Mouse (Mus musculus) forebrain, embryonic 13.5 days (tissue): ENCODE data around the gene Sik3. TPM values are rescaled to one million over a fixed set of nuclear protein-coding genes. Genes with fewer than 3 reads are reported as not detected.
A peak's percentile ranks its signal among the peaks of the same experiment; 100 is the strongest.

Experiments
- ATAC-seq: fragments of 200-750 bp; cut with Nextera tagmentation; 2 replicates; pipeline ENCODE4 v1.8.0; 2017
- H3K27ac ChIP-seq: fragments of 300-500 bp; sonication (generic); 2 replicates; pipeline ENCODE4 v1.5.1; 2015; ENCODE audit warnings: inconsistent platforms, mild to moderate bottlenecking, moderate library complexity
- H3K27me3 ChIP-seq: fragments of 300-500 bp; sonication (generic); 2 replicates; pipeline ENCODE4 v1.6.1; 2015; ENCODE audit warnings: mild to moderate bottlenecking, inconsistent platforms
- H3K36me3 ChIP-seq: fragments of 300-500 bp; sonication (generic); 2 replicates; pipeline ENCODE4 v1.6.1; 2015; ENCODE audit warnings: mild to moderate bottlenecking, inconsistent platforms; ENCODE audit not compliant: poor library complexity, severe bottlenecking
- H3K4me1 ChIP-seq: fragments of 300-500 bp; sonication (generic); 2 replicates; pipeline ENCODE4 v1.6.1; 2015; ENCODE audit warnings: inconsistent platforms
- H3K4me2 ChIP-seq: fragments of 300-500 bp; sonication (generic); 2 replicates; pipeline ENCODE4 v1.6.1; 2015; ENCODE audit warnings: inconsistent platforms, mild to moderate bottlenecking, moderate library complexity
- H3K4me3 ChIP-seq: fragments of 300-500 bp; sonication (generic); 2 replicates; pipeline ENCODE4 v1.5.1; 2015; ENCODE audit warnings: mild to moderate bottlenecking, inconsistent platforms
- H3K9ac ChIP-seq: fragments of 300-500 bp; sonication (generic); 2 replicates; pipeline ENCODE4 v1.6.1; 2015; ENCODE audit warnings: mild to moderate bottlenecking, inconsistent platforms
- H3K9me3 ChIP-seq: fragments of 300-500 bp; sonication (generic); replicated peaks from 2 replicates; pipeline ENCODE4 v1.6.1; 2016; ENCODE audit warnings: inconsistent platforms
- WGBS: fragments of 180-500 bp; shearing (Covaris S2); methylation state at CpG from one replicate; pipeline ENCODE4 v1.1.7; 2015; 5-methylcytosine and 5-hydroxymethylcytosine counted together
- polyA plus RNA-seq: library from polyadenylated mRNA; unstranded; fragments of >200 nt; fragmentation: Nextera tagmentation; extraction: Ambion mirVana; gene quantifications from 2 replicates; pipeline ENCODE4 v1.2.1, GENCODE M21; 2015

The Sik3 gene
- polyA plus RNA-seq, 1 experiment from 2014 or later: 4.9 TPM

GRCm38 (mm10) chr9:46188370-46188769 is 175.8 kb downstream of the Sik3 start:
- no peak for ATAC-seq

GRCm38 (mm10) chr9:46188956-46189355 is 176.3 kb downstream of the Sik3 start:
- Histone ChIP-seq H3K36me3 (no peaks in the 10 kb centered on the region), H3K4me1 (peaks cover 5% of the 10 kb centered on the region), H3K27me3 (no peaks in the 10 kb centered on the region), H3K4me2 (no peak overlapping the region), H3K4me3 (no peak overlapping the region), H3K9me3 (no peaks in the 10 kb centered on the region), H3K27ac (peak overlapping the region; percentile 57), H3K9ac (no peak overlapping the region; the same call in 1 of the 2 replicates)
- WGBS: 71% methylated on average over 5 of the region's 5 CpGs
- ATAC-seq: no peak

More at GRCm38 (mm10) chr9:46188370-46188769, 175.8 kb downstream of the Sik3 start:
- Histone ChIP-seq H3K4me3 (no peak overlapping the region), H3K36me3 (no peaks in the 10 kb centered on the region), H3K9ac (no peak overlapping the region), H3K4me1 (peaks cover 5% of the 10 kb centered on the region), H3K27me3 (no peaks in the 10 kb centered on the region), H3K4me2 (no peak overlapping the region), H3K27ac (no peak overlapping the region), H3K9me3 (no peaks in the 10 kb centered on the region)
- 91% methylated on average over 4 of the region's 4 CpGs for WGBS

- ATAC-seq: 0 out of 2 replicates have a peak, but pooled peaks have one; percentile 36
- WGBS: 74% methylated on average over 10 of the region's 10 CpGs
- Histone ChIP-seq H3K27ac (peak overlapping the region; percentile 57), H3K4me2 (no peak overlapping the region), H3K9ac (no peak overlapping the region; the same call in 1 of the 2 replicates), H3K27me3 (no peaks in the 10 kb centered on the region), H3K4me1 (peaks cover 5% of the 10 kb centered on the region), H3K9me3 (no peaks in the 10 kb centered on the region), H3K36me3 (0 out of 2 replicates have a peak, but pooled peaks cover 3% of the 10 kb centered on the region), H3K4me3 (no peak overlapping the region)
These were observed 176.8 kb downstream of the Sik3 start for GRCm38 (mm10) chr9:46189381-46189780.

- Histone ChIP-seq H3K4me2 (no peak overlapping the region), H3K27me3 (no peaks in the 10 kb centered on the region), H3K4me3 (no peak overlapping the region), H3K36me3 (peaks cover 21% of the 10 kb centered on the region), H3K27ac (no peak overlapping the region), H3K4me1 (peaks cover 5% of the 10 kb centered on the region), H3K9ac (no peak overlapping the region), H3K9me3 (no peaks in the 10 kb centered on the region)
- WGBS: 83% methylated on average over 8 of the region's 8 CpGs
- no peak for ATAC-seq
These were observed 178.6 kb downstream of the Sik3 start for GRCm38 (mm10) chr9:46191234-46191633.

- Histone ChIP-seq H3K4me3 (no peak overlapping the region), H3K36me3 (peaks cover 23% of the 10 kb centered on the region), H3K27me3 (no peaks in the 10 kb centered on the region), H3K4me2 (no peak overlapping the region), H3K4me1 (peaks cover 5% of the 10 kb centered on the region), H3K27ac (no peak overlapping the region), H3K9ac (no peak overlapping the region), H3K9me3 (no peaks in the 10 kb centered on the region)
- WGBS: 45% methylated on average over 1 of the region's 1 CpGs
- no peak for ATAC-seq
These were observed 179.0 kb downstream of the Sik3 start for GRCm38 (mm10) chr9:46191644-46192043.

GRCm38 (mm10) chr9:46192642-46193041 is 180.0 kb downstream of the Sik3 start:
- WGBS: 86% methylated on average over 6 of the region's 6 CpGs
- no peak overlapping the region for H3K4me2 ChIP-seq
- H3K27ac ChIP-seq: no peak overlapping the region
- no peaks in the 10 kb centered on the region for H3K27me3 ChIP-seq
- no peak overlapping the region for H3K9ac ChIP-seq
- no peak overlapping the region for H3K4me3 ChIP-seq
- H3K4me1 ChIP-seq: peaks cover 5% of the 10 kb centered on the region
- peaks cover 27% of the 10 kb centered on the region for H3K36me3 ChIP-seq
- no peaks in the 10 kb centered on the region for H3K9me3 ChIP-seq
- ATAC-seq: no peak

GRCm38 (mm10) chr9:46194809-46195208 is 182.2 kb downstream of the Sik3 start:
- no peaks in the 10 kb centered on the region for H3K4me1 ChIP-seq
- no peak overlapping the region for H3K4me2 ChIP-seq
- no peaks in the 10 kb centered on the region for H3K27me3 ChIP-seq
- H3K9ac ChIP-seq: no peak overlapping the region
- H3K36me3 ChIP-seq: peaks cover 44% of the 10 kb centered on the region
- ATAC-seq: no peak
- no peak overlapping the region for H3K27ac ChIP-seq
- no peaks in the 10 kb centered on the region for H3K9me3 ChIP-seq
- H3K4me3 ChIP-seq: no peak overlapping the region
- 94% methylated on average over 8 of the region's 9 CpGs for WGBS

GRCm38 (mm10) chr9:46196699-46197169 is 184.1 kb downstream of the Sik3 start:
- ATAC-seq: no peak
- no peaks in the 10 kb centered on the region for H3K27me3 ChIP-seq
- WGBS: 86% methylated on average over 12 of the region's 12 CpGs
- H3K4me2 ChIP-seq: no peak overlapping the region
- H3K27ac ChIP-seq: no peak overlapping the region
- H3K4me3 ChIP-seq: no peak overlapping the region
- H3K4me1 ChIP-seq: no peaks in the 10 kb centered on the region
- H3K9ac ChIP-seq: no peak overlapping the region
- H3K9me3 ChIP-seq: no peaks in the 10 kb centered on the region
- H3K36me3 ChIP-seq: peaks cover 60% of the 10 kb centered on the region

- Histone ChIP-seq H3K4me1 (no peaks in the 10 kb centered on the region), H3K4me3 (no peak overlapping the region), H3K27ac (no peak overlapping the region), H3K9ac (no peak overlapping the region), H3K36me3 (peaks cover 68% of the 10 kb centered on the region), H3K4me2 (no peak overlapping the region), H3K27me3 (no peaks in the 10 kb centered on the region), H3K9me3 (no peaks in the 10 kb centered on the region)
- WGBS: 85% methylated on average over 9 of the region's 9 CpGs
- no peak for ATAC-seq
These were observed 185.8 kb downstream of the Sik3 start for GRCm38 (mm10) chr9:46198461-46198860.

GRCm38 (mm10) chr9:46198936-46199335 is 186.3 kb downstream of the Sik3 start:
- no peak overlapping the region for H3K27ac ChIP-seq
- H3K9ac ChIP-seq: no peak overlapping the region
- H3K27me3 ChIP-seq: no peaks in the 10 kb centered on the region
- H3K9me3 ChIP-seq: no peaks in the 10 kb centered on the region
- H3K4me1 ChIP-seq: no peaks in the 10 kb centered on the region
- 84% methylated on average over 7 of the region's 7 CpGs for WGBS
- H3K36me3 ChIP-seq: peaks cover 69% of the 10 kb centered on the region
- H3K4me3 ChIP-seq: no peak overlapping the region
- no peak for ATAC-seq
- H3K4me2 ChIP-seq: no peak overlapping the region

GRCm38 (mm10) chr9:46199609-46200008 is 187.0 kb downstream of the Sik3 start:
- H3K4me2 ChIP-seq: no peak overlapping the region
- WGBS: 75% methylated on average over 2 of the region's 2 CpGs
- no peaks in the 10 kb centered on the region for H3K27me3 ChIP-seq
- no peak for ATAC-seq
- H3K9me3 ChIP-seq: no peaks in the 10 kb centered on the region
- no peak overlapping the region for H3K27ac ChIP-seq
- H3K4me1 ChIP-seq: no peaks in the 10 kb centered on the region
- no peak overlapping the region for H3K4me3 ChIP-seq
- no peak overlapping the region for H3K9ac ChIP-seq
- H3K36me3 ChIP-seq: peaks cover 70% of the 10 kb centered on the region

- H3K36me3 ChIP-seq: peaks cover 81% of the 10 kb centered on the region
- no peak for ATAC-seq
- 93% methylated on average over 10 of the region's 10 CpGs for WGBS
These were observed 194.3 kb downstream of the Sik3 start for GRCm38 (mm10) chr9:46206834-46207500.

GRCm38 (mm10) chr9:46207501-46207869 is 194.9 kb downstream of the Sik3 start:
- Histone ChIP-seq H3K4me1 (no peaks in the 10 kb centered on the region), H3K9me3 (no peaks in the 10 kb centered on the region), H3K4me2 (no peak overlapping the region), H3K27ac (no peak overlapping the region), H3K27me3 (no peaks in the 10 kb centered on the region), H3K36me3 (peaks cover 81% of the 10 kb centered on the region), H3K4me3 (no peak overlapping the region), H3K9ac (no peak overlapping the region)
- ATAC-seq: no peak
- 88% methylated on average over 6 of the region's 6 CpGs for WGBS

More at GRCm38 (mm10) chr9:46206834-46207500, 194.3 kb downstream of the Sik3 start:
- H3K27me3 ChIP-seq: no peaks in the 10 kb centered on the region
- H3K9me3 ChIP-seq: no peaks in the 10 kb centered on the region
- H3K27ac ChIP-seq: no peak overlapping the region
- no peaks in the 10 kb centered on the region for H3K4me1 ChIP-seq
- no peak overlapping the region for H3K4me3 ChIP-seq
- no peak overlapping the region for H3K9ac ChIP-seq
- H3K4me2 ChIP-seq: no peak overlapping the region
